Mouse (Mus musculus): ENCODE measurements around the gene Bnip2. TPM values are rescaled to one million over a fixed set of nuclear protein-coding genes. Genes with fewer than 3 reads are reported as not detected.
A peak's percentile ranks its signal among the peaks of the same experiment; 100 is the strongest.
"Not testable (repeated sequence)": the region's sequence is repeated elsewhere in the genome, so short reads cannot be mapped to it uniquely, and the experiment has no call there.

Gene Bnip2
- total RNA-seq, 4 experiments from 2014 or later = 32.1 to 47.1 (median 40.2) TPM

DNA sequence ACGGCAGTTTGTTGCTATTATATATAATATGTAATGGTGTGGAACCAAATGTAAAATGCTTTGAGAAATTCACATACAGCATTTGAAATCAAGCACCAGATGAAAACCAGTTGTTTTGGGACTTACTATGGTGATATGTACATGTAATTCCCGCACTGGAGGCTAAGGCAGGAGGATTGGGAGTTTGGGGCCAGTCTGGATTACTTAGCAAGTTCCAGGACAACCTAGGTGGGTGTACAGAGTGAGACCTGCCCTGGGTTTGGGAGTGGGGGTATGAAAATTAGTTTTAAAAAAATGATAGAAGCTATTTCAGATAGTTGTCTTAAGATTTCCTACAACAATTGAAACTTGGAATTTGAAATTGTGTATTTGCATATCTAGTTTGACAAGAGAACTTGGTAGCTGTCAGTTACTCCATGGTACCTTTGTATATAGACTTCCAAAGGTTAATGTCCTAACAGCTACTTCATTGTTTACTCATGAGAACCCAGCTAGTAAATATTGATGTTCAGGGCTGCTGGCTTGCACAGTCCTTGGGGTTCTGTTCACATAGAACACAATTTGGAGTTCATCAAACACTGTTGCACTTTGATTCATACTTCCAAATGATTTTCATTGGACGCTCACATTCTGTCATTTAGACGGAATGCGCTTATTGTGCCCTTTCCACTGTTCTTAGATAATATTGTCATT, 21.7 kb downstream of the Bnip2 start:
- DNase-seq (ENCODE audit: low spot score in 2 of 2) = no peak

DNA sequence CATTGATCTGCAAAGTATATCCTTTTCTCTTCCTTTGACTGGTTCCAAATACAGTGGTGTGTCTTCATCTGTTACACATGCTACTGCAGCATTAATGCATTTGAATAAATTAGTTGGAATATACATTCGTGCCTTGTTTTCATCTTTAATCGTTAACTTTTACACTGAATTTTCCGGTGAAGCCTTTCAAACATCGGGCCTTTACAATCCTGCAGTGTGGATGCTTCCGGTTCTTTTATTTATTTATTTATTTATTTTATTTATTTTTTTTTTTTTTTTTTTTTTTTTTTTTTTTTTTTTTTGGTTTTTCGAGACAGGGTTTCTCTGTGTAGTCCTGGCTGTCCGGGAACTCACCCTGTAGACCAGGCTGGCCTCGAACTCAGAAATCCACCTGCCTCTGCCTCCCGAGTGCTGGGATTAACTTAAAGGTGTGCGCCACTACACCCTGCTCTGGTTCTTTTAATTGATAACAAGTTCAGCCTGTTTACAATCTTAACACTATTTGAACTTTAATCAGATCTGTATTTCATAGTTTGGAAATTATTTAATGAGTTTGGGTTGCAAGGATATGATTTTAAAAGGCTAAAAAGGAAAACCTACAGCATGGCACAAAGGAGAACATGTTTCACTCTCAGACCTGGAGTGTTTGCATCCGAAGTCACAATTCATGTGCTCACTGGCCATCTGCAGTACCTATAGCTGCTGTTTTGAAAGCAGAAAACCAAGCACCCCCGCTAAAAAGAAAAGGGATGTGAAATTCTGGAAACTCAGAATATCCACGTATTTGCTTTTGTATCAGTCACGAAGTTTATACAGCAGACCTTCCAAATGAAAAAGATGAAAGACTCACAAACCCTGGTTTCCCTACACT, 22.5 kb downstream of the Bnip2 start:
- DNase-seq (ENCODE audit: low spot score in 2 of 2) = no peak

DNA sequence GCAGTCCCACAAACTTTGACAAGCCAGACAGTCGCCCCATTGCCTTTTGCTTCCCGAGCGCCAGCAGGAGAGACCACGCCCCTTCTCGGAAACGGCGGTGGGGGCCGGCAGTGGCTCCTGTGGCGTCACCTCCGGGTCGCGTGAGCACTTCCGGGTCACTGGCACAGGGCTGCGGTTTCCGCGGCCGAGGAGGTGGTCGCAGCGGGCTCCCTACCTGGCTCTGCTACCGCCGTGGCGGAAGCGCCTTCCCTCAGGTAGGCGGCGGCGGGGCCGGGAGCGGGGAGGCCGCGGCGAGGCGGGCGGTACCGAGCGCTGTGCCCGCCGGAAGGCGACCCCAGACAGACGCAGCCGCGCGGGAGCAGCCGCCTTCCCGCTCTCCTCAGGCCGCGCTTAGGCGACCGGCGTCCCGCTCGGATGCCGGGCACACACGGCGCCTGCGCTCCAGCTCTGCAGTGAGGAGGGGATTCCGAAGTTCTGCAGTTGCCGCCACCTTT, 23.2 kb downstream of the Bnip2 start, which contains the start of gene Gtf2a2:
Gene Gtf2a2, plus strand, starts transcription at position 143 of the 494 bp plus-strand sequence.
- DNase-seq (ENCODE audit: low spot score in 2 of 2) = peak; percentile 84 to 89

DNA sequence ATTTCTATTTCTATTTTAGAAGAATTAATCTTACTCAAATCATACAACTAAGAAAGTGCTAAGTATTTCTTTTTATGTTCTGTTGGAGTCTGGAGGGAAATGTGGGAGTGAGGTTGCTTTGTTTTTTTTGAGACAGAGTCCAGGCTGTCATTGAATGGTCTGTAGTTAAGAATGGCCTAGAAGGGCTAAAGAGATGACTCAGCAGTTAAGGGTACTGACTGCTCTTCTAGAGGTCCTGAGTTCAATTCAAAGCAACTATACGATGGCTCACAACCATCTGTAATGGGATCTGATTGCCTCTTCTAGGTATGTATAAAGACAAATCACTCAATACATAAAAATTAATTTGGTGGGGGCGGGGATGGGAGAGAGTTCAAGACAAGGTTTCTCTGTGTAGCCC, 26.4 kb downstream of the Bnip2 start:
- no peak for DNase-seq (ENCODE audit: low spot score in 2 of 2)

DNA sequence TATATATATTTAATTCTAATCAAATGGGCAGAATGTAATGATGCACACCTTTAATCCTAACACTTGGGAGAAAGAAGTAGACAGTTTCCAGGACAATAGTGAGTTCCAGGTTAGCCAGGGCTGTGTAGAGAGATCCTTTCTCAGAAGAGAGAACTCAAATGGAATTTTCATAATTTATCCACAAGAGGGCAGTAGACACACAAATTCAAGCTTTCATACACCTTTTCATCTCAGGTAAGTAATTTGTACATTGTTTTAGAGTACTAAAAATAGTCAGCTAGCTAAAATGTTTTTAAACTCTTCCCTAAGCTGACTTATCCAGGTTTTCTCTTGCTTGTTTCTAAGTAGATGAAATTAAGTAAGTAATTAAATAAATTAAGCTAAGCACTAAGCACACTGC, 29.6 kb downstream of the Bnip2 start:
- no peak for DNase-seq (ENCODE audit: low spot score in 2 of 2)

DNA sequence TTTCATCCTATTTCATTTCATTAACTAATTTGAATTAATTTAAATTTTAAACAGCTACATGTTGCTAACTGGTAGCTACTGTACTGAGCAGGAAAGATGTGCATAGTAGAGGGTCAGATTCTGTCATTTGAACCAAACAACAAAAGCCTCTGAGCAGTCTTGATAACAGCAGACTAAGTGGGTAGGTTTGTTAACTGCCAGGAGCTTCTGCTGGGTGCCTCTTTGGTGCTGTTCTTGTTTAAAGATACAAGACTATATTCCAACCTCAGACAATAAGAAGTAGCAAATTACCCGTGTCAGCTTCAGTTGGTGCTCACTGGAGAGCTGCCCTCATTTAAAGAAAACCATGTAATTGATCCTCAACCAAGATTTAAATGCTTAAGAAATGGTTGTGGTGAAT, 32.3 kb downstream of the Bnip2 start:
- no peak for DNase-seq (ENCODE audit: low spot score in 2 of 2)

DNA sequence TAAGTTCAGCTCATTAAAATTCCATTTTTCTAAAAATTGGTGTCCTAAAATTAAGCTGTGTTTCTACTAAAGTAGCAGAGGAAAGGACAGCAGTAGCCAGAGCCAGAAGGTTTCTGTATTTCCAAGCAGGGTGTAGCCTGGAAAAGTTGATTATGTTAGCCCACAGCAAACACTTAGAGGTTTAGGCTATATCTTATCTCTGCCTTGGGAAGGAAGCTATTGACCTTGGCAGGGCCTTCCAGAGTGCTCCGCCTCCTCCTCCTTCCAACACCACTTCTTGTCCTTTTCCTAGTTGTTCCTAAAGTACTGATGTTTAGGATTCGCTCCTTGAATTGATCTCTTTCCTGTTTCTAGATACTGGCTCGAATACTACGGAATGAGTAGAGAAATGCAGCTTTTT, 32.8 kb downstream of the Bnip2 start:
- DNase-seq (ENCODE audit: low spot score in 2 of 2) = no peak

DNA sequence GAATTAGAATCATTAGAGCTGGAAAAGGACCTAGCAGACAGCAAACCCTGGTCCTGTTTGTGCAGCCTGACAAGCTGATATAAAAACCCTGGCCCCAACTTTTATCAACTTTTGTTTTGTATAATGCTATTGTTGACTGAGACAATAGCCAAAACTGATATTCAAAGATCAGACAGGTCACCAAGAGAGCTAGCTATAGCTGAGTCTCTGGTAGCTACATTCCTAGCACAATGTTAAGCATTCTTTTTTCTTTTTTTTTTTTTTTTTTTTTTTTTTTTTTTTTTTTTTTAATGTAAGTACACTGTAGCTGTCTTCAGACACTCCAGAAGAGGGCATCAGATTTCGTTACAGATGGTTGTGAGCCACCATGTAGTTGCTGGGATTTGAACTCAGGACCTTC, 34.3 kb downstream of the Bnip2 start:
- DNase-seq (ENCODE audit: low spot score in 2 of 2) = not testable (repeated sequence)

DNA sequence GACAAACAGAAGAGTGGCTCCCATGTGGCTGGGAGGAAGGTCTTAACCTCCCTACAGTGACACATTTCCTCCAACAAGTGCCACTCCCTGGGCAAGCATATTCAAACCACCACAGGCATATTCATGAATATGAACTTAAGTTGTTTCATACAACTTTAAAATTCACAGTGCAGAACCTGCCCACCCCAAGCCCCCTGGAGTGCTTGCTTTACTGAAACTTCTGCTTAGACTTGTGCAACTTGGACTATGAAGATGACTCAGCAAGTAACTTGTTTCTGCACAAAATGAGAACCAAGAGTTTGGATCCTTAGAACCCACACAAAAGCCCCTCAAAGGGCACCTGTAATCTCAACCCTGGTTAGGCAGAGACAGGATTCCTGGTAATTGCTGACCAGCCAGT, 35.4 kb downstream of the Bnip2 start:
- DNase-seq (ENCODE audit: low spot score in 2 of 2) = no peak

DNA sequence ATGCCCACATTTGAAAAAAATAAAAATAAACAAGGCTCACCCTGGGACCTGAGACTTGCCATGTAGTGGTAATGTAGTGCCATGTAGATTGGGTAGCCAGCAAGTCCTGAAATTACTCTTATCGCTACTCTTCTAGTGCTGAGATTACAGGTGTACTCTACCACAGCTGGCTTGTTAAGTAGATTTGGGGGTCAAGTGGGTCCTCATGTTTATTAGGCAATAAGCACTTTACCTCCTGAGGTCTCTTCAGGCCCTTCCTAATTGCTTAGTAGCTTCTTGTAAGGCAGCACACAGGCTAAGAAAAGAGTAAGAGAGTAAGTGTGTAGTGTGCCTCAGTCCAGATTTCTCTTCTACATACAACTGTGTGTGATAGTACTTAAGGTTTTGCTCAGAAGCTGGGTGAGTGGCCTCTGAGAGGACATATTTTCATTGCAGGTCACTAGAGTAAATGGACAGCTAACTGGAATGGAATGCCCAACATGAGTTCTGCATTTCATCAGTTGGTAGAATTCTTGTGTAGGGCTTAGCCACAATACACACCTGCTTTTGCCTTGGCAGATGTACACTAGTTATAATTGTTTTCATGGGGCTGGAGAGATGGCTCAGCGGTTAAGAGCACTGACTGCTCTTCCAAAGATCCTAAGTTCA, 36.2 kb downstream of the Bnip2 start:
- DNase-seq (ENCODE audit: low spot score in 2 of 2) = no peak

DNA sequence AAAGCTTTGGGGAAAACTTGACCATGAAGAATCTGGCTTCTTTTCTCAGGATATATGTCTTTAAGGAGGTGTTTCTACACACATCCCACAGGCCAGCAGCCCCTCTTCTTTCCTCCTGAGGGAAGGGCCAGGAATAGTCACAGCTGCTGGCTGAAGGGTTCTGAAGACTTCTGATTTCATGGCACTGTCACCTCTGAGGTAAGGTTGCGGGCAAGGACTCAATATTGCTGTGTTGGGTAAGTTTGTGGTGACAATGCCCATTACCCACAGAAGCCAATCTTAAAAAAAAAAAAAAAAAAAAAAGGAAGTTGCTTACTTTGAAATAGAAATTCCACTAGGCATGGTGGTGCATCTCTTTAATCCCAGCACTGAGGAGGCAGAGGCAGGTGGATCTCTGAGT, 42.9 kb downstream of the Bnip2 start:
- DNase-seq (ENCODE audit: low spot score in 2 of 2) = no peak

DNA sequence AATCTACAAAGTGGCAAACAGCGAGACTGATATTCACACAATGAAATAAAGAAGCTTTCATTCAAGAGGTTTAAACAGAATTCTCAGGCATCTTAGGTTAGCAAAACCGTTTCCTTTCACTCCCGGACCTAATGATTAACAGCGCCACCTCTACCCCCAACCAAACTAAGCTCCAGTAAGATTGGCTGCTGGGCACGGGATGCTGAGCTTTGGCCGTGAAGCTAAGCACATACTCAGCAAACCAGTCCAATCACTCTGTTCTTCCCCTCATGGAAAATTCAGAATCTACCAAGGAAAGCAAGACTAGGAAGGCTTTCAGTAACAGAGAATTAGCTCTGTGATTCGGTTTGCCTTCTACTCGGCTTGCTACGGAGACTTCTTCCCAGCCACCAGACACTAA, 43.8 kb downstream of the Bnip2 start:
- no peak for DNase-seq (ENCODE audit: low spot score in 2 of 2)

DNA sequence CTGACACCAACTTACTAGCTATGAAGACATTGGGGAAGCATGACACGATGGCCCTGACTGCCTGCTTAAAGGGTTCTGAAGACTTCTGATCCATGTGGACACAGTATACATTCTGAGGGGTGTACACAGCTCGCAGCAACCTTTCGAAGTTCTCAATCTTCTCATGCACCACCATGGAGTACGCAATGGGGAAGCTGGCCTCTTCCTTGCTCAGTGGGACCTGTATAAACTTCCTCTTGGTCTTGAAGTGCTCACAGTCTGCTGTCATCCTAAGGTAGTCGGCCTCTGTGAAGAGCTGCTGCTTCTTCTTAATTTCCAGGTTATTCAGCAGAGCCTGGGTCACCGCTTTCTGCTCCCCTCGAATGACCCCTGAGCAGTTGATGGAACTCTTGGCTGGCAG, 45.4 kb downstream of the Bnip2 start:
- DNase-seq (ENCODE audit: low spot score in 2 of 2) = no peak

DNA sequence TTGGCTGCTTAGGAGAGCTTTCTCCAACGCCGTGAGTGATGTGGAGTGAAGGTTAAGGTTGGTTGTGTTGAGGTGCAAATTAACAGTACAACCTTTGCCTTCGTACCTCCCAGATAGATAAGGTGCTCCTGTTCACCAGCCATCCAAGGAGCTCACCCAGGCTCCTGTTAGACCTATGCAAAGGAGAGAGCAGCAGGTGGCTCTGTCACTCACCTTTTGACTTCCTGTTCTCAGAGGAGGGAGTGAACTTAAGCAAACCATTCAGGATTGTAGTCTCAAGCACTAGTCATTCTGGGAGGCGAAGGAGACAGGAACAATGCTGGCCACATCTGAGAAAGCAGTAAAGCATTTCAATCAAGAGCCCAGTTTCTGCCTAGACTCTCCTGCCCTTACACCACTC, 47.4 kb downstream of the Bnip2 start:
- DNase-seq (ENCODE audit: low spot score in 2 of 2) = no peak

DNA sequence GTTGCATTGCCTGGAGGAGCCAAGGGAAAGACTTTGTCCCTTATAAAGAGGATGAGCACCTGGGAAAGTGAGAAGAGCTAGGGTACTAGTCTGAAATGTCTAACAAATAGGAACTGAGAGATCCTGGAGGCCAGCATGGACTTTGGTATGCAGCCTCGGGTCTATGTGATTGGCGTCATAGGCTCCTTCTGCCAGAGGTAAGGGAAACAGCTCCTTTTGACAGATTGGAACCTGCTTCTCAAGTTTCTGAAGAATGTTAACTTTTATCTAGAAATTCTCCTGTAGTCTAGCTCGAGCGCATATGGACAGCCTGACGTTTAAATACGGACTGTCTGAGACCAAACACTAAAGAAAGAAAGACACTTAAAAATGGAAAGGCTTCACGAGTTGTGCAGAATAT, 48.7 kb downstream of the Bnip2 start, which contains the start of gene Gcnt3:
Gene Gcnt3, minus strand, starts transcription at position 101 of the 400 bp plus-strand sequence.
- no peak for DNase-seq (ENCODE audit: low spot score in 2 of 2)

DNA sequence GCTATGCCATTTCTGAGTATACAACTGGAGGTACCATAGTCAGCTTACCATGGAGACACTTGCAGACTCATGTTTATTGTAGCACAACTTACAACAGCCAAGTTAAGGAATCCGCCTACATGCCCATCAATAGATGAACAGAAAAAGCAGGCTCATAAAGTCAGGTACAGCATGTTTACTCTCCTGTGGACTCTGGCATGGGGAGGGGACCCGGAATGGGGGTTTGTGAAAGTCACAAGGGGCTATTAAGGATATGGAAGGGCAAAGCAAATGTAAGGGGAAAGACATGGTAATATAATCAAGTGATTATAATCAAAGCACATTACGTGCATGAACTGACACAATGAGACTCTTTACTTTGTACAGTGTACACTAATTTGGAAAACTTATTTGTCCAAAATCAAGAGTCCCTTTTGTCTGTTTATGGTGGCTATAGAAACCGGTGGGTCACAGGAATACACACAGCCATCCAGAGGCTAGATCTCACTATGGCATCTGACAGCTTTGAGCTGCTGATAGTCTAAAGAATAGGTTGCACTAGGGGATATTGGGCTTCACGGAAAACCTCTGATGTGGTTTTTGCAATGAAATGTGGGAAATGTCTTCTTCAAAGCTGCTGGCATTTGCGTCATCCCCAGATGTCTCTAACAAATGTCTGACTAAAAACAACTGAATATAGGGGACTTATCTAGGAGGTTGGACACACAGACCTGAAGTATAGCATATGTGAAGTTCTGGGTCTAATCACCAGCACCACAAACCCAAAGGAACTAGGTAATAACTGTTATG, 50.5 kb downstream of the Bnip2 start:
- no peak for DNase-seq (ENCODE audit: low spot score in 2 of 2)

DNA sequence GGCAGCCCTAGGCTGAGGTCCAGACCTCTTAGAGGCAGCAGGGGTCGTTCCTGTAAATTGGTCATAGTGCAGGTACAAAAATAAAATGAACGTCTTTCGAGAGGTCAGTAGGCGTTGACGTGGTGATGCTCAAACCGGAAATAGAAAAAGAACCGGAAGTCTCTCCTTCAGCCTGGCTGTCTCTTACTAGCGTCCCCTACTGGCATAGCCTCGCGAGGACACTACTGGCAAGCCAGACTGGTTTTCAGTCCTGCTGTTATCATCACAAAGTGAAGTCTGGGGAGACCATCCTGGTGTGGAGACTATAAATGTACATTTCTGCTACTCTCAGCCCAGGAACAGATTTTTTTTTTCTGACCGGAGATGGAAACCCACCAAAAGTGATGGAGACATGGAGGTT, 51.3 kb downstream of the Bnip2 start:
- no peak for DNase-seq (ENCODE audit: low spot score in 2 of 2)

DNA sequence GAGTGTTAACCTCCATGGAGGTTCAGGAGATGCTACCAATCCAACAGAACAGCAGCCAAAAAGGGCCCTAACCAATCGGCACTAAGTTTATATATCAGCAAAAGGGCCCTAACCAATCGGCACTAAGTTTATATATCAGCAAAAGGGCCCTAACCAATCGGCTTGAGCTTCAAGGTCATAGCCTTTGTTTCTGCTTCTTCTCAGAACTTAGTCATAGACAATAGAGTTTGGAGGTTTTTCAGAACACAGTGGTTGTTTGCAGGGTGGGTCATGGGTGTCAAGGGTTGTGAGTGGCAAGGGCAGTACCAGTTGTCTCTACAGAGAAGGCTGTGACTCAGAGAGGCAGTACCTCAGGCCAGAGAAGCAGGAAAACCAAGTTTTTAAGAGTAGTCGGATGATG, 52.9 kb downstream of the Bnip2 start:
- DNase-seq (ENCODE audit: low spot score in 2 of 2) = no peak

DNA sequence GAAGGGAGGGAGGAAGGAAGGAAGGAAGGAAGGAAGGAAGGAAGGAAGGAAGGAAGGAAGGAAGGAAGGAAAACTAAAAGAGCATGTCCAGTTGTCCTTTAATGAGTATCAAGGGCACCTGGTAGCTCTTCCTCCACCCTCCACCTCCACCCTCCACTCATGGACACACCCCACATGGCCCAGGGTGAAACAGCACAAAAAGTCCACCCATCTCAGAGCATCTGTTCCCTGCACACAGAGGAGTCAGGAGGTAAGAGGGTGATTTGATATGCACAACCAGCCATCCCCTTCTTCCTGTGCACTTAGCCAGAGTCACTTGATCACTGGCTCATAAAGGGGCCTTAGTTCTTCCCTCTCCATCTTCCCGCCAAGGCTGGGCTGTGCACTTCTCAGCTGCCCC, 53.7 kb downstream of the Bnip2 start:
- DNase-seq (ENCODE audit: low spot score in 2 of 2) = no peak

DNA sequence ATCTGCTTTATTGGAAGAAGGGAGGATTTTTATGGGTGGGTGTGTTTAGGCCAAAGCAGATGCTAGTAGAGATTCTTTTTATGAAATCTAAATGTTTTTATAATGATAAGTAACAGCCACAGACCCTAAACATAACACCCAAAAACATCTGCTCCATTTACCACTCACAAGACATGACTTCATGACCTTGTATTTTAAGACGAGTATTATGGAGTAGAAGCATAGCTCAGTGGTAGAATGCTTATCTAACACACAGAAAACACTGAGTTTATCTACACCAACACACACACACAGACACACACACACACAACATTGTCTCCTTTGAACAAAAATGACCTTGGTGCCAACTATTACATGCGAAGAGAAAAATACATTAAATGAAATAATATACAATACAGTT, 55.6 kb downstream of the Bnip2 start:
- DNase-seq (ENCODE audit: low spot score in 2 of 2) = no peak

DNA sequence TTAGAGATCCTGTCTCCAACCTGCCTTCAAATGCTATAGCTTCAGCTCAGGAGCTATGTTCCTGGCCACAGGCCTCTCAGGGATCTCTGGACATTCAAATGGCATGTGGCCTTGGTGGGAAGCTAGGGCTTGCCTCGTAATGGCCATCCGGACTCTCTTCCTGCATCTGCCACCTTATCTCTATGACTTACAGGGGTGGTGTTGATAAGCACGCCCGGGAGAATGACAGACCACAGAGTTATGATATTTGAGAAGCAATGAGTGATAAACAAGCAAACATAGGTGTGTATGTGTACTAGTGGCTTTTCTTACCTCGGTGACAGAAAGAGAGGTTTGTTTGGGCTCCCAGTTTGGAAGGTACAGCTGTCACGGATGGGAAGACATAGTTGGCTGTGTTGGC, 57.0 kb downstream of the Bnip2 start:
- no peak for DNase-seq (ENCODE audit: low spot score in 2 of 2)

Measured in left cerebral cortex, adult 8-10 months (tissue).